Mouse (Mus musculus): ENCODE measurements around the gene Pdlim3. TPM values are rescaled to one million over a fixed set of nuclear protein-coding genes. Genes with fewer than 3 reads are reported as not detected.

The Pdlim3 gene
- 0.74 to 1.6 TPM (median 0.84 TPM) in 3 of 4 replicates, not detected in the other for total RNA-seq (2023; ENCODE audit: inconsistent age)

GRCm38 (mm10) chr8:45885202-45885685 lies at the start of gene Pdlim3:
Pdlim3 (plus strand) TSS chr8:45885461.

GRCm38 (mm10) chr8:45934582-45935014 lies 49.3 kb downstream of the Pdlim3 start, which contains the start of gene Ccdc110:
Ccdc110 (plus strand) TSS chr8:45934619.

Other genes with a start within 250 kb of the Pdlim3 start
- 0.18 TPM in 1 of 4 replicates, not detected in the others for gene Ccdc110, start 49.2 kb downstream of the Pdlim3 start, total RNA-seq (2023; ENCODE audit: inconsistent age)
- gene 1700029J07Rik, start 89.8 kb downstream of the Pdlim3 start, total RNA-seq (2023; ENCODE audit: inconsistent age) = 6.0 to 7.4 TPM (median 6.4 TPM) in 4 replicates
- gene Ufsp2, start 90.1 kb downstream of the Pdlim3 start, total RNA-seq (2023; ENCODE audit: inconsistent age) = 21.9 to 23.8 TPM (median 22.8 TPM) in 4 replicates
- 0.24 to 0.39 TPM in 2 of 4 replicates, not detected in the others for gene Lrp2bp, start 113.8 kb downstream of the Pdlim3 start, total RNA-seq (2023; ENCODE audit: inconsistent age)
- 9.4 to 14.8 TPM (median 12.5 TPM) in 4 replicates for gene Ankrd37, start 120.2 kb downstream of the Pdlim3 start, total RNA-seq (2023; ENCODE audit: inconsistent age)

All from B cell, adult (primary cell).